Mouse (Mus musculus) limb, embryonic 10.5 days (tissue): ENCODE measurements around the gene Reln. TPM values are rescaled to one million over a fixed set of nuclear protein-coding genes. Genes with fewer than 3 reads are reported as not detected.
A peak's percentile ranks its signal among the peaks of the same experiment; 100 is the strongest.

Source experiments
- DNase-seq: peaks from one replicate; pipeline ENCODE4 v3.0.0-alpha.2; 2017; ENCODE audit warnings: low spot score
- H3K27ac ChIP-seq: fragments of 300-500 bp; sonication (generic); 2 replicates; pipeline ENCODE4 v1.5.1; 2016; ENCODE audit warnings: mild to moderate bottlenecking
- H3K27me3 ChIP-seq: fragments of 300-500 bp; sonication (generic); 2 replicates; pipeline ENCODE4 v1.6.1; 2016; ENCODE audit warnings: low read depth, mild to moderate bottlenecking; ENCODE audit not compliant: poor library complexity, severe bottlenecking
- H3K36me3 ChIP-seq: fragments of 300-500 bp; sonication (generic); 2 replicates; pipeline ENCODE4 v1.6.1; 2016; ENCODE audit warnings: mild to moderate bottlenecking, moderate library complexity
- H3K4me1 ChIP-seq: fragments of 300-500 bp; sonication (generic); 2 replicates; pipeline ENCODE4 v1.6.1; 2016
- H3K4me3 ChIP-seq: fragments of 300-500 bp; sonication (generic); 2 replicates; pipeline ENCODE4 v1.5.1; 2016; ENCODE audit warnings: mild to moderate bottlenecking, moderate library complexity
- H3K9me3 ChIP-seq: fragments of 300-500 bp; sonication (generic); replicated peaks from 2 replicates; pipeline ENCODE4 v1.6.1; 2016; ENCODE audit warnings: mild to moderate bottlenecking
- WGBS: fragments of 180-500 bp; shearing (Covaris S2); methylation state at CpG from one replicate; pipeline ENCODE4 v1.1.7; 2016; 5-methylcytosine and 5-hydroxymethylcytosine counted together
- polyA plus RNA-seq: library from polyadenylated mRNA; unstranded; fragments of >200 nt; fragmentation: Nextera tagmentation; extraction: Ambion mirVana; gene quantifications from 2 replicates; pipeline ENCODE4 v1.2.1, GENCODE M21; 2016

Reln gene
- polyA plus RNA-seq, 1 experiment from 2014 or later: 0.71 TPM

GRCm38 (mm10) chr5:21914776-21915175 lies 429.7 kb downstream of the Reln start:
- H3K27me3 ChIP-seq: no peaks in the 10 kb centered on the region
- no peak overlapping the region for H3K4me3 ChIP-seq
- WGBS: 77% methylated on average over 3 of the region's 3 CpGs
- H3K36me3 ChIP-seq: no peaks in the 10 kb centered on the region
- no peaks in the 10 kb centered on the region for H3K9me3 ChIP-seq
- H3K27ac ChIP-seq: no peak overlapping the region
- peaks cover 8% of the 10 kb centered on the region; the same call in 1 of the 2 replicates for H3K4me1 ChIP-seq
- DNase-seq: peak; percentile 24

- no peak overlapping the region for H3K4me3 ChIP-seq
- no peak for DNase-seq
- no peaks in the 10 kb centered on the region for H3K27me3 ChIP-seq
- H3K27ac ChIP-seq: no peak overlapping the region
- no peaks in the 10 kb centered on the region for H3K36me3 ChIP-seq
- WGBS: 84% methylated on average over 23 of the region's 23 CpGs
- H3K9me3 ChIP-seq: no peaks in the 10 kb centered on the region
- H3K4me1 ChIP-seq: peaks cover 8% of the 10 kb centered on the region; the same call in 1 of the 2 replicates
Observed at GRCm38 (mm10) chr5:21912835-21913530, 431.5 kb downstream of the Reln start.

GRCm38 (mm10) chr5:21910726-21911125 lies 433.8 kb downstream of the Reln start:
- Histone ChIP-seq H3K27ac (no peak overlapping the region), H3K36me3 (no peaks in the 10 kb centered on the region), H3K4me3 (no peak overlapping the region), H3K27me3 (no peaks in the 10 kb centered on the region), H3K9me3 (no peaks in the 10 kb centered on the region), H3K4me1 (peaks cover 8% of the 10 kb centered on the region; the same call in 1 of the 2 replicates)
- 95% methylated on average over 12 of the region's 12 CpGs for WGBS
- DNase-seq: no peak

- Histone ChIP-seq H3K27me3 (no peaks in the 10 kb centered on the region), H3K9me3 (no peaks in the 10 kb centered on the region), H3K4me3 (no peak overlapping the region), H3K4me1 (peaks cover 6% of the 10 kb centered on the region; the same call in 1 of the 2 replicates), H3K27ac (no peak overlapping the region), H3K36me3 (no peaks in the 10 kb centered on the region)
- no peak for DNase-seq
- 83% methylated on average over 3 of the region's 3 CpGs for WGBS
Observed at GRCm38 (mm10) chr5:21909713-21910112, 434.8 kb downstream of the Reln start.

- no peak overlapping the region for H3K27ac ChIP-seq
- H3K4me3 ChIP-seq: no peak overlapping the region
- H3K36me3 ChIP-seq: no peaks in the 10 kb centered on the region
- 74% methylated on average over 12 of the region's 12 CpGs for WGBS
- no peaks in the 10 kb centered on the region for H3K9me3 ChIP-seq
- DNase-seq: no peak
- no peaks in the 10 kb centered on the region for H3K27me3 ChIP-seq
- H3K4me1 ChIP-seq: 0 out of 2 replicates have a peak, but pooled peaks cover 3% of the 10 kb centered on the region
Observed at GRCm38 (mm10) chr5:21901411-21901810, 443.1 kb downstream of the Reln start.

- 81% methylated on average over 6 of the region's 6 CpGs for WGBS
- Histone ChIP-seq H3K36me3 (no peaks in the 10 kb centered on the region), H3K27me3 (no peaks in the 10 kb centered on the region), H3K27ac (no peak overlapping the region), H3K9me3 (no peaks in the 10 kb centered on the region), H3K4me3 (no peak overlapping the region), H3K4me1 (0 out of 2 replicates have a peak, but pooled peaks cover 3% of the 10 kb centered on the region)
- DNase-seq: no peak
Observed at GRCm38 (mm10) chr5:21900891-21901290, 443.6 kb downstream of the Reln start.

GRCm38 (mm10) chr5:21898875-21899274 lies 445.6 kb downstream of the Reln start:
- Histone ChIP-seq H3K4me3 (no peak overlapping the region), H3K9me3 (no peaks in the 10 kb centered on the region), H3K36me3 (no peaks in the 10 kb centered on the region), H3K27me3 (no peaks in the 10 kb centered on the region), H3K4me1 (0 out of 2 replicates have a peak, but pooled peaks cover 3% of the 10 kb centered on the region), H3K27ac (no peak overlapping the region)
- DNase-seq: no peak
- 90% methylated on average over 6 of the region's 6 CpGs for WGBS

- WGBS: 81% methylated on average over 14 of the region's 14 CpGs
- Histone ChIP-seq H3K9me3 (no peaks in the 10 kb centered on the region), H3K27ac (no peak overlapping the region), H3K4me3 (no peak overlapping the region), H3K4me1 (0 out of 2 replicates have a peak, but pooled peaks cover 3% of the 10 kb centered on the region), H3K36me3 (no peaks in the 10 kb centered on the region), H3K27me3 (no peaks in the 10 kb centered on the region)
- DNase-seq: no peak
Observed at GRCm38 (mm10) chr5:21896586-21896985, 447.9 kb downstream of the Reln start.

GRCm38 (mm10) chr5:21894168-21894567 lies 450.3 kb downstream of the Reln start:
- H3K4me1 ChIP-seq: no peaks in the 10 kb centered on the region
- H3K36me3 ChIP-seq: no peaks in the 10 kb centered on the region
- DNase-seq: no peak
- H3K9me3 ChIP-seq: no peaks in the 10 kb centered on the region
- no peak overlapping the region for H3K4me3 ChIP-seq
- 90% methylated on average over 3 of the region's 3 CpGs for WGBS
- no peak overlapping the region for H3K27ac ChIP-seq
- H3K27me3 ChIP-seq: no peaks in the 10 kb centered on the region

GRCm38 (mm10) chr5:21866750-21867149 lies 477.8 kb downstream of the Reln start:
- Histone ChIP-seq H3K9me3 (no peaks in the 10 kb centered on the region), H3K36me3 (no peaks in the 10 kb centered on the region), H3K27ac (no peak overlapping the region), H3K27me3 (peaks cover 12% of the 10 kb centered on the region), H3K4me1 (peaks cover 17% of the 10 kb centered on the region), H3K4me3 (no peak overlapping the region)
- DNase-seq: no peak
- 60% methylated on average over 8 of the region's 8 CpGs for WGBS

- WGBS: 17% methylated on average over 6 of the region's 6 CpGs
- no peaks in the 10 kb centered on the region for H3K9me3 ChIP-seq
- peaks cover 12% of the 10 kb centered on the region for H3K27me3 ChIP-seq
- peak; percentile 49 for DNase-seq
- peaks cover 17% of the 10 kb centered on the region for H3K4me1 ChIP-seq
- no peaks in the 10 kb centered on the region for H3K36me3 ChIP-seq
- H3K27ac ChIP-seq: no peak overlapping the region
- H3K4me3 ChIP-seq: peak overlapping the region; percentile 45
Observed at GRCm38 (mm10) chr5:21866311-21866712, 478.2 kb downstream of the Reln start.

- peak; percentile 69 for DNase-seq
- WGBS: 1% methylated on average over 29 of the region's 29 CpGs
- no peak within 1 kb of the TSS; the same call in 1 of the 2 replicates for H3K27ac ChIP-seq
- peaks cover 17% of the 10 kb centered on the region for H3K4me1 ChIP-seq
- peaks cover 12% of the 10 kb centered on the region for H3K27me3 ChIP-seq
- H3K4me3 ChIP-seq: peak within 1 kb of the TSS; percentile 45
- no peaks in the 10 kb centered on the region for H3K36me3 ChIP-seq
- H3K9me3 ChIP-seq: no peaks in the 10 kb centered on the region
Observed at GRCm38 (mm10) chr5:21865346-21866107, 479.0 kb downstream of the Reln start, which contains the start of gene Slc26a5. TSS of gene Slc26a5 (minus strand) at chr5:21865604.

- no peak overlapping the region for H3K27ac ChIP-seq
- no peaks in the 10 kb centered on the region for H3K4me1 ChIP-seq
- WGBS: 88% methylated on average over 7 of the region's 7 CpGs
- DNase-seq: no peak
- no peaks in the 10 kb centered on the region for H3K9me3 ChIP-seq
- no peak overlapping the region for H3K4me3 ChIP-seq
- no peaks in the 10 kb centered on the region for H3K36me3 ChIP-seq
- no peaks in the 10 kb centered on the region for H3K27me3 ChIP-seq
Observed at GRCm38 (mm10) chr5:21858653-21859052, 485.8 kb downstream of the Reln start.
